Mouse (Mus musculus): ENCODE data around the gene Cx3cr1.
A peak's percentile ranks its signal among the peaks of the same experiment; 100 is the strongest.

- TF ChIP-seq CTCF (conservative IDR thresholded peaks at IDR 0.05; ENCODE audit: low read length) (peak; percentile 71), NANOG (IDR thresholded peaks at IDR 0.05; ENCODE audit: borderline replicate concordance, low read length) (no peak)
Observed at GRCm38 (mm10) chr9:119962987-119963667, 106.6 kb downstream of the Cx3cr1 start.
